Mouse (Mus musculus) forebrain, embryonic 12.5 days (tissue): ENCODE measurements around the gene Sycp3. TPM values are rescaled to one million over a fixed set of nuclear protein-coding genes. Genes with fewer than 3 reads are reported as not detected.
"Not testable (repeated sequence)": the region's sequence is repeated elsewhere in the genome, so short reads cannot be mapped to it uniquely, and the experiment has no call there.

ENCODE experiments used
- ATAC-seq: fragments of 200-750 bp; cut with Nextera tagmentation; 2 replicates; pipeline ENCODE4 v1.8.0; 2017; ENCODE audit warnings: moderate TSS enrichment; ENCODE audit not compliant: low FRiP score
- H3K27ac ChIP-seq: fragments of 300-500 bp; sonication (generic); 2 replicates; pipeline ENCODE4 v1.5.1; 2016; ENCODE audit warnings: mild to moderate bottlenecking
- H3K27me3 ChIP-seq: fragments of 300-500 bp; sonication (generic); 2 replicates; pipeline ENCODE4 v1.6.1; 2016; ENCODE audit warnings: mild to moderate bottlenecking
- H3K36me3 ChIP-seq: fragments of 300-500 bp; sonication (generic); replicated peaks from 2 replicates; pipeline ENCODE4 v1.6.1; 2016; ENCODE audit warnings: mild to moderate bottlenecking
- H3K4me1 ChIP-seq: fragments of 300-500 bp; sonication (generic); 2 replicates; pipeline ENCODE4 v1.6.1; 2016
- H3K4me2 ChIP-seq: fragments of 300-500 bp; sonication (generic); 2 replicates; pipeline ENCODE4 v1.6.1; 2016; ENCODE audit warnings: mild to moderate bottlenecking, moderate library complexity
- H3K4me3 ChIP-seq: fragments of 300-500 bp; sonication (generic); replicated peaks from 2 replicates; pipeline ENCODE4 v1.5.1; 2016; ENCODE audit warnings: mild to moderate bottlenecking
- H3K9ac ChIP-seq: fragments of 300-500 bp; sonication (generic); 2 replicates; pipeline ENCODE4 v1.6.1; 2016; ENCODE audit warnings: mild to moderate bottlenecking
- H3K9me3 ChIP-seq: fragments of 300-500 bp; sonication (generic); 2 replicates; pipeline ENCODE4 v1.6.1; 2016
- WGBS: fragments of 180-500 bp; shearing (Covaris S2); methylation state at CpG from one replicate; pipeline ENCODE4 v1.1.7; 2016; 5-methylcytosine and 5-hydroxymethylcytosine counted together
- polyA plus RNA-seq: library from polyadenylated mRNA; unstranded; fragments of >200 nt; fragmentation: Nextera tagmentation; extraction: Ambion mirVana; gene quantifications from 2 replicates; pipeline ENCODE4 v1.2.1, GENCODE M21; 2016

The Sycp3 gene
- polyA plus RNA-seq, 1 experiment from 2014 or later, result 0.23 TPM

DNA sequence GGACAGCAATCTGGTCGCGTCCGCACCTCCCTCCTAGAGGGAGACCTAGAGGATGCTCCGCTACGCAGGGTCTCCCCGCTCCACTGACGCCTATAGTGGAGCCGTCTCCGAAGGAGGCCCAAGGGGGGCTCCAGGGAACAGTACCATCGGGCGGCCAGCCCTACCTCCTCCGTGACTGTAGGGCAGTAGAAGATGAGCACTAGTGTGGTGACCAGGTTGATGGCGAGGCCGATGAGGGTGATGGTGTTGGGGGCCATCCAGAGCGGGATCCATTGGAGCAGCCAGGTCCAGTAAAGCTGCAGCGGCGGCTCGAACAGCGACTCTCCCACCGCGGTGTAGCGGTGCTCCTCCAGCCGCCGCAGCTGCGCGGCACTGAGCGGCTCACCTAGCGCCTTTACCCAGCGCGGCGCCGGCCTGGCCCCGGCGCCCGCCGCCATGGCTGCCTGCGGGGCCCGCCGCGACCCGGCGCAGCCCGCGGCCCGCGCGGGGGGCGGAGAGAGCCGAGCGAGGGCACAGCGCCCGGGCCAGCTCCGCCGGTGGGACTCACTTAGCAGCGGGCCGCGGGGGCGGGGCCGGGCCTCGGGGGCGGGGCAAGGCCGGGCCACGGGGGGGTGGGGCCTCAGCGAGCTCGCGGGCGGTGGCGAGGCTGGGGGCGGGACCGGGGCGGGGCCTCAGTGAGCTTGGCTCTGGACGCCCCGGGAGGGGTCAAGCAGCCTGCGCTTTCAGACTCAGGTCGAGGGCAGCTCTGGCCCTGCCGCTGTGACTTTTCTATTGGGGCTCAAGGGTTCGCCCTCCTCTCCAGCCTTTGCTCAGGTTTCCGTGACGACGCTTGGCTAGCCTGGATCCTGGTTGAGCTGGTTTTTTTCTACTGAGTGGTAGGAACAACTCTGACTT, 44.3 kb downstream of the Sycp3 start, which contains the start of gene Chpt1:
Gene Chpt1, minus strand, starts transcription at position 653 of the 894 bp plus-strand sequence.
- Histone ChIP-seq H3K4me2 (peak within 1 kb of the TSS; percentile 70), H3K36me3 (no peaks in the 10 kb centered on the region), H3K4me3 (peak within 1 kb of the TSS; percentile 73), H3K9ac (peak within 1 kb of the TSS; percentile 78), H3K4me1 (peaks cover 15% of the 10 kb centered on the region), H3K27ac (peak within 1 kb of the TSS; percentile 73), H3K9me3 (no peaks in the 10 kb centered on the region), H3K27me3 (no peaks in the 10 kb centered on the region)
- peak; percentile 96 for ATAC-seq
- under 1% methylated on average over 60 of the region's 80 CpGs for WGBS

- no peak for ATAC-seq
- peak overlapping the region; percentile 70 for H3K4me2 ChIP-seq
These were observed 45.1 kb downstream of the Sycp3 start for GRCm38 (mm10) chr10:88504481-88504880.

GRCm38 (mm10) chr10:88505256-88505655, 45.9 kb downstream of the Sycp3 start:
- no peak for ATAC-seq
- Histone ChIP-seq H3K9ac (no peak overlapping the region), H3K4me3 (no peak overlapping the region), H3K9me3 (no peaks in the 10 kb centered on the region), H3K4me1 (peaks cover 15% of the 10 kb centered on the region), H3K36me3 (no peaks in the 10 kb centered on the region), H3K4me2 (no peak overlapping the region), H3K27ac (no peak overlapping the region), H3K27me3 (no peaks in the 10 kb centered on the region)
- 55% methylated on average over 5 of the region's 5 CpGs for WGBS

More at GRCm38 (mm10) chr10:88504481-88504880, 45.1 kb downstream of the Sycp3 start:
- Histone ChIP-seq H3K27ac (no peak overlapping the region), H3K36me3 (no peaks in the 10 kb centered on the region), H3K4me3 (no peak overlapping the region), H3K9me3 (no peaks in the 10 kb centered on the region), H3K9ac (no peak overlapping the region), H3K4me1 (peaks cover 15% of the 10 kb centered on the region), H3K27me3 (no peaks in the 10 kb centered on the region)
- 43% methylated on average over 3 of the region's 3 CpGs for WGBS

GRCm38 (mm10) chr10:88507691-88508143, 48.3 kb downstream of the Sycp3 start:
- ATAC-seq, result no peak
- Histone ChIP-seq H3K4me3 (no peak overlapping the region), H3K9ac (no peak overlapping the region), H3K36me3 (no peaks in the 10 kb centered on the region), H3K27ac (no peak overlapping the region), H3K27me3 (no peaks in the 10 kb centered on the region), H3K4me1 (peaks cover 5% of the 10 kb centered on the region; the same call in 1 of the 2 replicates), H3K9me3 (no peaks in the 10 kb centered on the region), H3K4me2 (no peak overlapping the region)
- WGBS, result 86% methylated on average over 7 of the region's 7 CpGs

- H3K9me3 ChIP-seq, result no peaks in the 10 kb centered on the region
- H3K4me1 ChIP-seq, result no peaks in the 10 kb centered on the region
- no peaks in the 10 kb centered on the region for H3K27me3 ChIP-seq
- no peak overlapping the region for H3K9ac ChIP-seq
- 77% methylated on average over 12 of the region's 12 CpGs for WGBS
- H3K36me3 ChIP-seq, result no peaks in the 10 kb centered on the region
- H3K4me3 ChIP-seq, result no peak overlapping the region
- no peak for ATAC-seq
- H3K4me2 ChIP-seq, result no peak overlapping the region
- no peak overlapping the region for H3K27ac ChIP-seq
These were observed 51.3 kb downstream of the Sycp3 start for GRCm38 (mm10) chr10:88510503-88511271.

DNA sequence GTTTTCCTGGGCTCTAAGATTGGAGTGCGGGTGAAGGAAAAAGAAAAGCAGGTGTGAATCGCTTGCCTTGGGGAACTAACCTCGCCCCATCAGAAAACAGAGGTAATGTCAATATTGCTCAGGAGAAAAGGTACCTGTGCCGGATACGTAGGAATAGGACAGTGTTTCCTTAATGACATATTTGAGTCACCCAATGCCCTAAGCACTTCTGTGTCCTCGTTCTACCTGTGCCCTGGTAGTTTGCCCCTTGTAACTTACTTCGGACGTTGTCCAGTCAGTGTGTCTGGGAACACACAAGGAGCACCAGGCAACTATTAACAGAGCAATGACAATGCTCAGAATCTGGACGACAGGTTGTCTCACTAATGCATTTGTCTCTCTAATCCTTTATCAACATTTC, 52.0 kb downstream of the Sycp3 start:
- no peaks in the 10 kb centered on the region for H3K4me1 ChIP-seq
- no peak overlapping the region for H3K4me3 ChIP-seq
- WGBS, result 90% methylated on average over 9 of the region's 9 CpGs
- no peaks in the 10 kb centered on the region for H3K27me3 ChIP-seq
- no peak overlapping the region for H3K9ac ChIP-seq
- H3K9me3 ChIP-seq, result no peaks in the 10 kb centered on the region
- H3K4me2 ChIP-seq, result no peak overlapping the region
- H3K27ac ChIP-seq, result no peak overlapping the region
- no peak for ATAC-seq
- H3K36me3 ChIP-seq, result no peaks in the 10 kb centered on the region

DNA sequence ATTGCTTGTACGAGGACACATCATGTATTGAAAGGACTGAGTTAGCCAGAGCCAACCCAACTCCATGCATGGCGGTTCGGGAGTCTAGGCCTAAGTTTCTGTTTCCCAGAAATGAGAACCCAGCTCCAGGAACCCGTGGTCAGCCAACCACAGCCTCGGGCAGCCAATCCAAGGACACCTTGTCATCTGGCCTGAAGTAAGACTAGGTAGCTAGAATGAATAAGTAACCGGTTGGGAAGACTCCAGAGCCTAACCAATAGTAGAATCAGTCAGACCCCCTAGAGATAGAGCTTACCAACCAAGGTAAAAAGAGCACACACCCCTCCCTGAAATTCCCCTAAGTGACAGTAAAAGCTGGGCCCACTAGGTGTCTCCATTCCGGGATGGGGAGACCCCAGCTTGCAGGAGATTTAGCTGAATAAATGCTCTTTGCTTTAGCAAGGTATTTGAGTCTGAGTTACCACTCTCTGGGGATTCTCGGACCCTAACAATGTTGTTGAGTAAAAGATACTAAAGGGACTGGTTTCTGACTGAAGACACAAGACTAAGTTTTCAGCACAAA, 54.3 kb downstream of the Sycp3 start:
- Histone ChIP-seq H3K27ac (no peak overlapping the region), H3K4me3 (no peak overlapping the region), H3K9me3 (no peaks in the 10 kb centered on the region), H3K9ac (no peak overlapping the region), H3K4me2 (no peak overlapping the region), H3K4me1 (no peaks in the 10 kb centered on the region), H3K36me3 (no peaks in the 10 kb centered on the region), H3K27me3 (no peaks in the 10 kb centered on the region)
- ATAC-seq, result no peak
- 69% methylated on average over 8 of the region's 8 CpGs for WGBS

GRCm38 (mm10) chr10:88514495-88514894, 55.1 kb downstream of the Sycp3 start:
- Histone ChIP-seq H3K27ac (no peak overlapping the region), H3K4me2 (no peak overlapping the region), H3K9me3 (no peaks in the 10 kb centered on the region), H3K9ac (no peak overlapping the region), H3K27me3 (no peaks in the 10 kb centered on the region), H3K36me3 (no peaks in the 10 kb centered on the region), H3K4me1 (no peaks in the 10 kb centered on the region), H3K4me3 (no peak overlapping the region)
- no peak for ATAC-seq
- 34% methylated on average over 2 of the region's 2 CpGs for WGBS

DNA sequence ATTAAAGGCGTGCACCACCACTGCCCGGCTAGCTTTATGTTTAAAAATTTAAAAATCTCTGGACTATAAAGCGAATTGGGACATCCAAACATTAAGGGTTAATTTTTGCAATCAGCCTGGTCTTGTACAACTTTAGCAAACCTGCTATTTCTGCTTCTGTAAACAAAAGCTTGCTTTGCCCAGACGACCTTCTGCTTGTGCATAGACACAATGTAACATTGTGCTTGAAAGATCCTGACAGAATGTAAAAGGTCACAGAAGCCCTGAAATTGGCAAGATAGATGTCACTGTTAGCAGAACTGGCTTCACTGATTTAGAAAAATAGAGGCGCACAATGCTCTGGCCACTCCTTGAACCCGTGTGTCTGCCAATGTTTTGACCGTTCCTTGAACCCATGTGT, 55.7 kb downstream of the Sycp3 start:
- not testable (repeated sequence) for H3K27me3 ChIP-seq, H3K27ac ChIP-seq, H3K4me3 ChIP-seq, H3K9ac ChIP-seq, H3K9me3 ChIP-seq, H3K36me3 ChIP-seq, ATAC-seq, H3K4me1 ChIP-seq, H3K4me2 ChIP-seq
- WGBS, result 92% methylated on average over 7 of the region's 7 CpGs

DNA sequence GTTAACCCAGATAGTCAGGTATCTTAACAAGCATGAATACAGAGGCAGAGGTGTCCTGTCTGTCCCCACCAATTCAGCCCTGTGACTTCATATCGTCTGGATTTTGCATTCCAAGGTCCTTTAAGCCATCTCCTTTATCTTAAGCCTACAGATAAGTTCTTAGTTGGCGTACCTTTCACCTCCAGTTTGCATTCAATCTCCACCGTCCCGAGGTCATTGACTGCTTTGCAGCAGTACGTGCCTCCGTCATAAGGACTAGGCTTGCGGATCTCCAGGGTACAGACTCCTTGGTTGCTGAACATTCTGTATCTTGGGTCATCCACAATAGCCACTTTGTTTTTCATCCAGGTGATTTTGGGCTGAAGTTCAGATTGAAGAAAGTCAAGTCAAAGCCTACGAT, 63.4 kb downstream of the Sycp3 start:
- Histone ChIP-seq H3K9me3 (no peaks in the 10 kb centered on the region), H3K36me3 (no peaks in the 10 kb centered on the region), H3K4me2 (no peak overlapping the region), H3K27me3 (no peaks in the 10 kb centered on the region), H3K9ac (no peak overlapping the region), H3K27ac (no peak overlapping the region), H3K4me3 (no peak overlapping the region), H3K4me1 (no peaks in the 10 kb centered on the region)
- ATAC-seq, result no peak
- WGBS, result 87% methylated on average over 8 of the region's 8 CpGs
